Mouse (Mus musculus) small intestine, adult 2 months (tissue): ENCODE measurements around the gene Nars2. TPM values are rescaled to one million over a fixed set of nuclear protein-coding genes. Genes with fewer than 3 reads are reported as not detected.

Experiments used
- H3K27ac ChIP-seq: fragments of 200-500 bp; 2 replicates; pipeline ENCODE4 v1.5.1; 2012; ENCODE audit warnings: low read depth, low read length, control low read depth, inconsistent platforms; ENCODE audit not compliant: insufficient read depth
- H3K27me3 ChIP-seq: fragments of 200-500 bp; 2 replicates; pipeline ENCODE4 v1.6.1; 2012; ENCODE audit warnings: mild to moderate bottlenecking, moderate library complexity, low read length, inconsistent platforms; ENCODE audit not compliant: control insufficient read depth, insufficient read depth
- H3K36me3 ChIP-seq: fragments of 200-500 bp; 2 replicates; pipeline ENCODE4 v1.6.1; 2012; ENCODE audit warnings: mild to moderate bottlenecking, low read length, control low read depth, inconsistent platforms; ENCODE audit not compliant: control insufficient read depth, insufficient read depth
- H3K4me1 ChIP-seq: fragments of 200-500 bp; 2 replicates; pipeline ENCODE4 v1.6.1; 2012; ENCODE audit warnings: low read length, inconsistent platforms, mixed read lengths; ENCODE audit not compliant: control insufficient read depth, insufficient read depth, insufficient read length
- H3K4me3 ChIP-seq: fragments of 200-500 bp; 2 replicates; pipeline ENCODE4 v1.5.1; 2012; ENCODE audit warnings: low read depth, mild to moderate bottlenecking, control low read depth, inconsistent platforms, low read length, moderate library complexity
- CTCF ChIP-seq: fragments of 200-500 bp; IDR thresholded peaks from 2 replicates; pipeline ENCODE4 v1.5.1; 2012; ENCODE audit warnings: low read depth, mild to moderate bottlenecking, control low read depth, inconsistent platforms, low read length, moderate library complexity, mixed read lengths; ENCODE audit not compliant: insufficient replicate concordance, insufficient read length; ENCODE audit errors: extremely low read depth
- POLR2A ChIP-seq: fragments of 200-500 bp; IDR thresholded peaks from 2 replicates; pipeline ENCODE4 v1.6.1; 2012; ENCODE audit warnings: low read depth, mild to moderate bottlenecking, control low read depth, inconsistent platforms, low read length, moderate library complexity
- WGBS: fragments of 180-500 bp; shearing (Covaris S2); methylation state at CpG from one replicate; pipeline ENCODE4 v1.1.7; 2018; 5-methylcytosine and 5-hydroxymethylcytosine counted together
- polyA plus RNA-seq: library from polyadenylated mRNA; depleted of rRNA; stranded (reverse); fragments of >200 nt; gene quantifications from 2 replicates; pipeline ENCODE4 v1.2.3, GENCODE M21; 2012; rRNA removed

The Nars2 gene
- polyA plus RNA-seq, 1 experiment, result 0.90 TPM

- peak overlapping the region; percentile 90 for H3K4me3 ChIP-seq
- H3K36me3 ChIP-seq, result no peaks in the 10 kb centered on the region
- under 1% methylated on average over 39 of the region's 40 CpGs for WGBS
- peak; percentile 2; the same call in 1 of the 2 replicates for TF ChIP-seq CTCF
- no peak; the same call in 1 of the 2 replicates for TF ChIP-seq POLR2A
- peak overlapping the region; percentile 84 for H3K27ac ChIP-seq
- H3K27me3 ChIP-seq, result no peaks in the 10 kb centered on the region
- H3K4me1 ChIP-seq, result peaks cover 8% of the 10 kb centered on the region
Observed at GRCm38 (mm10) chr7:97082219-97083101, 131.2 kb downstream of the Nars2 start.

- Histone ChIP-seq H3K27ac (no peak overlapping the region; the same call in 1 of the 2 replicates), H3K4me3 (no peak overlapping the region), H3K36me3 (no peaks in the 10 kb centered on the region), H3K27me3 (no peaks in the 10 kb centered on the region), H3K4me1 (peaks cover 8% of the 10 kb centered on the region)
- WGBS, result 75% methylated on average over 9 of the region's 9 CpGs
- TF ChIP-seq POLR2A, result no peak
- no peak for TF ChIP-seq CTCF
Observed at GRCm38 (mm10) chr7:97083579-97083978, 132.3 kb downstream of the Nars2 start.

- Histone ChIP-seq H3K27me3 (no peaks in the 10 kb centered on the region), H3K36me3 (no peaks in the 10 kb centered on the region), H3K4me3 (no peak overlapping the region), H3K27ac (no peak overlapping the region), H3K4me1 (peaks cover 8% of the 10 kb centered on the region)
- 85% methylated on average over 1 of the region's 1 CpGs for WGBS
- TF ChIP-seq CTCF, result no peak
- no peak for TF ChIP-seq POLR2A
Observed at GRCm38 (mm10) chr7:97084181-97084580, 132.9 kb downstream of the Nars2 start.

DNA sequence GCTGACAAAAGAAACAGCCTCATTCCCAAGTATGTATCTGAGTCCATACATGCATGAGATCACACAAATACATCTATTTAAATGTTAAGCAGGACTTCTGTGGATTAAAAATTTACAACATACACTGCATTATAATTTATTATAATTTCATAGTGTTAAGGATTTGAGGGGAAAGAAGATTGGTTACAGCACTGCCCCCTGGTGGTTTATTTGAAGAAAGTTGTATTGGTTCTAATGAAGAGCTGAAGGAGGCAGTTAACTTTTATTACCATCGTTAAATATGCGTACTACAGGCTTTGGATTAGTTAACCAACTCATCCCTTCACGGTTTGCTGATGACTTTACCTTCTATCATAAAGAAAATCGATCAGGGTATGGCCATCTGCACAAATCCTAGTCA lies 134.0 kb downstream of the Nars2 start:
- no peak overlapping the region for H3K27ac ChIP-seq
- 8% methylated on average over 4 of the region's 4 CpGs for WGBS
- H3K4me1 ChIP-seq, result peaks cover 8% of the 10 kb centered on the region
- no peaks in the 10 kb centered on the region for H3K27me3 ChIP-seq
- no peaks in the 10 kb centered on the region for H3K36me3 ChIP-seq
- TF ChIP-seq CTCF (no peak), POLR2A (no peak)
- no peak overlapping the region for H3K4me3 ChIP-seq

DNA sequence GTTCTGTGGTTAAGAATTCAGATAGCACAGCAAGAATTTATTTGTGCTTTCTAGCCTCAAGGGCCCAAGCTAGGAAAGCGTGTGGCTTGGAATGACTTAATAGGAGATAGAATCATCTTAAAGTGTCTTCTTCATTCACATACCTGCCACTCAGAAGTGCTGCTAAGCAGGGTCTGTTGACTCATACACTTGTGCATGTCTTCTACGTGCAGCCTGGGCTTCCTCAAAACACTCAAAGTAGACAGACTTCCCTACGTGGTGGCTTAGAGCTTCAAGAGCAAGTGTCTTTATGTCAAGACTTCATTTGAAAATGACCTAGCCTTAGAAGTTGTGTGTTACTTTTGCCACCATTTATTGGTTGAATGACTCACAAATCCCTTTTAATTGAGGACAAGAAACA lies 142.9 kb downstream of the Nars2 start:
- no peaks in the 10 kb centered on the region for H3K27me3 ChIP-seq
- no peaks in the 10 kb centered on the region for H3K4me1 ChIP-seq
- H3K4me3 ChIP-seq, result no peak overlapping the region
- 81% methylated on average over 3 of the region's 3 CpGs for WGBS
- no peak for TF ChIP-seq CTCF
- TF ChIP-seq POLR2A, result no peak
- H3K36me3 ChIP-seq, result no peaks in the 10 kb centered on the region
- H3K27ac ChIP-seq, result no peak overlapping the region

- H3K4me3 ChIP-seq, result no peak overlapping the region
- no peaks in the 10 kb centered on the region for H3K4me1 ChIP-seq
- no peaks in the 10 kb centered on the region for H3K36me3 ChIP-seq
- H3K27ac ChIP-seq, result no peak overlapping the region
- 89% methylated on average over 3 of the region's 3 CpGs for WGBS
- TF ChIP-seq CTCF (no peak), POLR2A (no peak)
- H3K27me3 ChIP-seq, result no peaks in the 10 kb centered on the region
Observed at GRCm38 (mm10) chr7:97108119-97108518, 156.8 kb downstream of the Nars2 start.

Other genes with a start within 250 kb of the Nars2 start
- 4.3 and 12.1 TPM in 2 replicates for gene Gab2, start 130.1 kb downstream of the Nars2 start, polyA plus RNA-seq